Mouse (Mus musculus): ENCODE data around the gene Tmx2.
"Not testable (repeated sequence)": the region's sequence is repeated elsewhere in the genome, so short reads cannot be mapped to it uniquely, and the experiment has no call there.

The Tmx2 gene
- long read RNA-seq, experiment 1, transcript Tmx2-201 (8 exons, 1,977 nt), result major isoform, 292 of 315 reads
- long read RNA-seq, experiment 1, partial matches to known transcripts, result 15 of 315 reads
- long read RNA-seq, experiment 1, other reads (novel, unspliced or antisense), result 7 of 315 reads
- long read RNA-seq, experiment 2, transcript Tmx2-201 (8 exons, 1,977 nt), result major isoform, 276 of 296 reads
- long read RNA-seq, experiment 2, partial matches to known transcripts, result 6 of 296 reads
- long read RNA-seq, experiment 2, other reads (novel, unspliced or antisense), result 14 of 296 reads

- intact Hi-C loops (cut with DNase I), result loop anchor here (5.0 kb wide), 1 partner anchor 33 kb away; no protein-coding TSS in a partner anchor
These were observed at the start of gene Tmx2 for GRCm38 (mm10) chr2:84679016-84679415. TSS of gene Tmx2 (minus strand) at chr2:84679140.

GRCm38 (mm10) chr2:84728191-84728590 is 49.3 kb upstream of the Tmx2 start:
- intact Hi-C loops (cut with DNase I), result not testable (repeated sequence)

- intact Hi-C loops (cut with DNase I), result no loop called here
These were observed 48.4 kb upstream of the Tmx2 start, which contains the start of gene Clp1 for GRCm38 (mm10) chr2:84727172-84727858. TSS of gene Clp1 (minus strand) at chr2:84727350.

- intact Hi-C loops (cut with DNase I), result no loop called here
These were observed 47.8 kb upstream of the Tmx2 start for GRCm38 (mm10) chr2:84726716-84727115.

- intact Hi-C loops (cut with DNase I), result no loop called here
These were observed 46.8 kb upstream of the Tmx2 start for GRCm38 (mm10) chr2:84725770-84726169.

- intact Hi-C loops (cut with DNase I), result no loop called here
These were observed 44.9 kb upstream of the Tmx2 start for GRCm38 (mm10) chr2:84723856-84724255.

GRCm38 (mm10) chr2:84721182-84721581 is 42.2 kb upstream of the Tmx2 start:
- intact Hi-C loops (cut with DNase I), result no loop called here

GRCm38 (mm10) chr2:84720718-84721117 is 41.8 kb upstream of the Tmx2 start:
- intact Hi-C loops (cut with DNase I), result no loop called here

GRCm38 (mm10) chr2:84717357-84717756 is 38.4 kb upstream of the Tmx2 start:
- intact Hi-C loops (cut with DNase I), result no loop called here

GRCm38 (mm10) chr2:84716423-84717355 is 37.7 kb upstream of the Tmx2 start:
- intact Hi-C loops (cut with DNase I), result no loop called here

- intact Hi-C loops (cut with DNase I), result no loop called here
These were observed 36.8 kb upstream of the Tmx2 start for GRCm38 (mm10) chr2:84715562-84716361.

- intact Hi-C loops (cut with DNase I), result loop anchor here (5.0 kb wide), 1 partner anchor 38 kb away; the partner anchor contains the start of genes Gm28635, Med19 and Tmx2
These were observed 36.0 kb upstream of the Tmx2 start, which contains the start of gene Zdhhc5 for GRCm38 (mm10) chr2:84714811-84715561. TSS of gene Zdhhc5 (minus strand) at chr2:84715180.

- intact Hi-C loops (cut with DNase I), result loop anchor here (5.0 kb wide), 1 partner anchor 37 kb away; the partner anchor contains the start of genes Gm28635, Med19 and Tmx2
These were observed 35.5 kb upstream of the Tmx2 start for GRCm38 (mm10) chr2:84714422-84714810.

GRCm38 (mm10) chr2:84711898-84712297 is 33.0 kb upstream of the Tmx2 start:
- intact Hi-C loops (cut with DNase I), result loop anchor here (5.0 kb wide), 1 partner anchor 35 kb away; the partner anchor contains the start of genes Gm28635, Med19 and Tmx2

GRCm38 (mm10) chr2:84707523-84707922 is 28.6 kb upstream of the Tmx2 start:
- intact Hi-C loops (cut with DNase I), result no loop called here

GRCm38 (mm10) chr2:84705295-84705694 is 26.4 kb upstream of the Tmx2 start:
- intact Hi-C loops (cut with DNase I), result no loop called here

- intact Hi-C loops (cut with DNase I), result no loop called here
These were observed 25.4 kb upstream of the Tmx2 start for GRCm38 (mm10) chr2:84704329-84704728.

GRCm38 (mm10) chr2:84703497-84703896 is 24.6 kb upstream of the Tmx2 start:
- intact Hi-C loops (cut with DNase I), result no loop called here

GRCm38 (mm10) chr2:84695007-84695695 is 16.2 kb upstream of the Tmx2 start:
- intact Hi-C loops (cut with DNase I), result no loop called here
